Mouse (Mus musculus) thymus, adult 18-20 months (tissue): ENCODE measurements around the gene Slc32a1.

Experiments
- DNase-seq, 2 experiments: peaks; one replicate each; pipeline ENCODE4 v3.0.0; 2022; ENCODE audit warnings: mixed read lengths in 2 of 2

The Slc32a1 gene

GRCm38 (mm10) chr2:158612671-158613250 is 2.2 kb downstream of the Slc32a1 start:
- no peak for DNase-seq

DNA sequence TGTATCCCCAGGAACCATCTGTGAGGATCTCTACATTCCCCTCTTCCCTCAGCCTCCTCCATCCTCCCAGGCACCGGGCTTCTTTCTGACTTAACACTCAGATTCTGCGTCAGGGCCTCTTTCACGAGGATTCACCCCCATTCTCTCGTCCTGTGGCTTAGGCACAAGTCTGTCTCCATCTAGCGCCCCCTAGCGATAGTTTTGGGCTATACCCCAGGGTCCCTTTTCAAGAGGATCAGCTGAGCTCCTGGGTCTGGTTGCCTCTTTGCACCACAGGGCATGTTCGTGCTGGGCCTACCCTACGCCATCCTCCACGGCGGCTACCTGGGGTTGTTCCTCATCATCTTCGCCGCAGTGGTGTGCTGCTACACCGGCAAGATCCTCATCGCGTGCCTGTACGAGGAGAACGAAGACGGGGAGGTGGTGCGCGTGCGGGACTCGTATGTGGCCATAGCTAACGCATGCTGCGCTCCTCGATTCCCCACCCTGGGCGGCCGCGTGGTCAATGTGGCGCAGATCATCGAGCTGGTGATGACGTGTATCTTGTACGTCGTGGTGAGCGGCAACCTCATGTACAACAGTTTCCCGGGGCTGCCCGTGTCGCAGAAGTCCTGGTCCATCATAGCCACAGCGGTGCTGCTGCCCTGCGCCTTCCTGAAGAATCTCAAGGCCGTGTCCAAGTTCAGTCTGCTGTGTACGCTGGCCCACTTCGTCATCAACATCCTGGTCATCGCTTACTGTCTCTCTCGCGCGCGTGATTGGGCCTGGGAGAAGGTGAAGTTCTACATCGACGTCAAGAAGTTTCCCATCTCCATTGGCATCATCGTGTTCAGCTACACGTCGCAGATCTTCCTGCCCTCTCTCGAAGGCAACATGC is 3.2 kb downstream of the Slc32a1 start:
- peak; percentile 47 to 66 for DNase-seq

GRCm38 (mm10) chr2:158614418-158614955 is 3.9 kb downstream of the Slc32a1 start:
- DNase-seq, result no peak

- DNase-seq, result no peak
Observed at GRCm38 (mm10) chr2:158615161-158615680, 4.7 kb downstream of the Slc32a1 start.

GRCm38 (mm10) chr2:158615702-158616101 is 5.1 kb downstream of the Slc32a1 start:
- DNase-seq, result no peak

DNA sequence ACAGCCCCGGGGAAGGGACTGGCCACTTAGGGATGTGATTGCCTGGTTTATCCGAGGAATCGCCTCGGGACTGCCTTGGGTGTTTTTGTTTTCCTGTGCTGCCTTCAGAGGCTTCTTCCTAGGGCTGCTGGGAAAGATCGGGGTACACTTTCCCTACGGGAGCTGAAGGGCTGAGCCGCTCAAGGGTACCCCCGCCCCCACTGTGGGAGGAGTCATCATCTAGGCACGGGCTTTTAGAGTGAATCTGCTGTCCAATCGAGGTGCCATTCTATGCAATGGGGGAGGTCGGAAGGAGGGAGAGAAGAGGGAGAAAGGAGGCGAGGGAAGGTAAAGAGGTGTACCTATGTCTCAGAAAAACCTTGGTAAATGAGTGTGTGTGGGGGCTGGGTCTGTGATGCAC is 5.7 kb downstream of the Slc32a1 start:
- no peak for DNase-seq

GRCm38 (mm10) chr2:158616790-158617189 is 6.2 kb downstream of the Slc32a1 start:
- no peak for DNase-seq

DNA sequence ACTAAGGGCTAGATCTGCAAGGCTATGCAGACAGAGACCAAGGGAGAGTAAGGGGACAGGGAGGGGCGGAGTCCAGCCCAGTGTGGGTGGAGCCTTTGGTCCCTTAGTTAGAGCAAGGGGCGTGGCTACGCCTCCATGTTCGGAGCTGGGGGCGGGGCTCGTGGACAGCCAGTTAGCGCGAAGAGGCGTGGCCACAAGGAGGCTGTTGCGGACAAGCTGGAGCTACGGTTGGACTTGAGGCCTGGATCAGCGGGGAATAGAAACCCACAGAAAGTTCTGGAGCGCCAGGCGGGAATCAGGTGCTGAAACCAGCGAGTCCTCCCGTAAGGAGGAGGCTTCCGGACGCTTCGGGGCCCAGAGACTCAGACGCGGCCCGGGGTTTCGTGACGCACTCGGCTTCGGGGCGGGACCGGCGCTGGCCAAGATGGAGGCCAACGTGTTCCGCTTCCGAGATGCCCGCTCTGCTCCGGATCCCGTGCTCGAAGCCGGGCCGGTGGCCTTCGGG is 14.2 kb downstream of the Slc32a1 start, which contains the start of gene Actr5:
Gene Actr5, plus strand, starts transcription at position 171 of the 505 bp plus-strand sequence.
- DNase-seq, result peak; percentile 84 to 87

GRCm38 (mm10) chr2:158625231-158625630 is 14.7 kb downstream of the Slc32a1 start:
- no peak for DNase-seq

DNA sequence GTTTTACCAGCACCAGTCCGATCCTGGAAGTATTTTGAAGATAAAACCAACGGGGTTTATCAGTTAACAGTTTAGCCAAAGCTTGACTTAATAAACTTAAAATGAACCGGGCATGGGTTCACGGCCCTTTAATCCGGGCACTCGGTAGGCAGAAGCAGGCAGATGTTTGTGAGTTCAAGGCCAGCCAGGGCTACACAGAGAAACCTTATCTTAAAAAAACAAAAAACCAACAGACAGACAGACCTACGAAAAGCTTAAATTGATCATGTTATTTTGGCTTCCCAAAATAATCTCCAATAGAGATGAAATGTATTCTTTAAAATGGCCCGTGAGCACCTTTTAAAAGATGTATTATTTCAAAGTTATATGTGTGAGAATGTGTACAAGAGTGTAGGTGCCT is 15.1 kb downstream of the Slc32a1 start:
- DNase-seq, result no peak

DNA sequence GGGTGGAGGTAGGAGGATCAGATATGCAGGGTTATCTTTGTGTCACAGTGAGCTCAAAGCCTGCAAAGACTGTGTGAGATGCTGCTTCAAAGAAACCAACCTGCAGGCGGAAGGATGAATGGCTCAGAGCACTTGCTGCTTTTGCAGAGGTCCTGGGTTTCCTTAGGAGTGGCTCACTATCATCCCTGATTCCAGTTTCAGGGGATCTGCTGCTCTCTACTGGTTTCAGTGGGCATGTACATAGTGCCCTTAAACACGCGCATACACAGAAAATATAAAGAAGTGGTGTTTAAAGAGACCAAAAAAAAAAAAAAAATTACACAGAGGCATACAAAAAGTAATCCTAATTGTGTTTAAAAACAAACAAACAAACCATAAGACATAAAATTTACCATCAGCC is 18.3 kb downstream of the Slc32a1 start:
- no peak for DNase-seq

- DNase-seq, result no peak
Observed at GRCm38 (mm10) chr2:158629414-158629813, 18.8 kb downstream of the Slc32a1 start.

- no peak for DNase-seq
Observed at GRCm38 (mm10) chr2:158631873-158632272, 21.3 kb downstream of the Slc32a1 start.

DNA sequence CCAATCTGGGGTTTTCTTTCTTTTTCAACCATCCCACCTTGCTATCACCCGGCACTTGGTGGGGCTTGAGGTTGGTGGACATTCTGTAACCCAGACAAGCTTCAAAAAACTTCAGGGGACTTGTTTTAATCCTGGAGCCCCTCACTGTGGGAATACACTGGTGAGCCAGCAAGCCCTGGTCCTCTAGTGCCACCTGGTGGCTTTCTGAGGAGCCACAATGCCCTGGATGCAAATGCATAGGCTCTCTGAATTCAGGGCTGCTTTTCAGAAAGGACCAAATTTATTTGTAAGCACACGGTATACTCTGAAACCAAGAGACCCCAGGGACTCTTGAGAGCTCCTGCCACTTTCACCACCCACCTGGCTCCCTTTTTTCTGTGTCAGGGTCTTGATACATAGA is 31.3 kb downstream of the Slc32a1 start:
- DNase-seq, result peak in 1 of 2 experiments; percentile 45

DNA sequence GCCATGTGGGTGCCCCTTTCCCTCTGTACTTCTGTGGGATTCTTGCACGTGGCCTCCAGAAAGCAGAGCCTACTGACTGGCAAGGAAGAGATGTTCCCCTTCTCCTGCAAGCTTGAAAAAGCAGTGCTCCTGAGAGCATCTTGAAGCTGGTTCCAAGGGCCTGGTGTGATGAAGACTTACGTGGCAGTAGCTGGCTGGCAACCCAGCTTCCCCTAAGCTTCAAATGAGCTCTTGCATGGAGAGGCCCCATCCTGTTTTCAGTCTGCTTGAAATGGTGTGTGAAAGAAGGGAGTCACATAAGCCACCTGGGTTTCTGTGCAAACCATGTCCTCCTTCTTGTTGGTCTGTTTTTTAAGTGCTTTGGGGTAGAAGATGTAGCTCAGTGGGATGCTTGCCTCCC is 32.0 kb downstream of the Slc32a1 start:
- DNase-seq, result no peak

DNA sequence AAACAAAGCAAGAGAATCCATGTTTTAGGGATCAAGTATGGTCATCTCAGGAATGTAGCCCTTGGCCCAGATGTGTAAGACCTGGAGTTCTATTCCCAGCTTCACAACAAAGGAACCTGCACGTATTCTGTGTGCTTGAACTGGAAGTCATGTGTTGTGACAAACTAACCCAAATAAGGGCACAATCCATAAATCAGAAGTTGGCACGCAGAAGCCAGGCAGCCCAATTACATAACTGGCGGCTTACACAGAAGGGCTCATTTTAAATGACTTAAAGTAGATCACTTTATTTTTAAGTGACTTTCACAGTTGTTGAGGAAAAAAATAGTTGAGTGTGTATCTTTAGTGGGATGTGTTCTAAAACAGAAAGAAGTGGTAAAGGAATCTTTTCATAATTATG is 33.2 kb downstream of the Slc32a1 start:
- no peak for DNase-seq

GRCm38 (mm10) chr2:158651159-158651908 is 40.8 kb downstream of the Slc32a1 start:
- no peak for DNase-seq

GRCm38 (mm10) chr2:158652985-158653384 is 42.4 kb downstream of the Slc32a1 start:
- DNase-seq, result peak; percentile 48 to 51

DNA sequence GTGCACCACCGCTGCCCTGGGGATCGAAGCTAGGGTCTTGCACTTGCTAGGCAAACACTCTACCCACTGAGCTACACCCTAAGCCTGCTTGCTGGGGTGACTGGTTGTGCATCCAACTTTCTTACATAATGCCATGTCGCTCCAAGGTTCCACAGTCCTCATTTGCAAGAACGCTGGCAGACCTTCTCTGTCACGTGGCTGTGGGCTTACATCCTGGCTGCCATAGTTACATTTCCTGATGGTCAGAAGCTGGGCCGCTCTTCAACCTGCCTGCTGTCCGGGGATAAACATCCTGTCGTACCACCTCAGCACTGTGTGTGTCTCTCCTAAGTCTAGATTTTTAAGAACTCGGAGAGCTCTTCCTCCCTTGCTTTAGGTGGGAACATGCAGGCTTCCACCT is 44.1 kb downstream of the Slc32a1 start:
- DNase-seq, result no peak

GRCm38 (mm10) chr2:158655806-158656205 is 45.2 kb downstream of the Slc32a1 start:
- no peak for DNase-seq

GRCm38 (mm10) chr2:158658822-158659221 is 48.3 kb downstream of the Slc32a1 start:
- no peak for DNase-seq

DNA sequence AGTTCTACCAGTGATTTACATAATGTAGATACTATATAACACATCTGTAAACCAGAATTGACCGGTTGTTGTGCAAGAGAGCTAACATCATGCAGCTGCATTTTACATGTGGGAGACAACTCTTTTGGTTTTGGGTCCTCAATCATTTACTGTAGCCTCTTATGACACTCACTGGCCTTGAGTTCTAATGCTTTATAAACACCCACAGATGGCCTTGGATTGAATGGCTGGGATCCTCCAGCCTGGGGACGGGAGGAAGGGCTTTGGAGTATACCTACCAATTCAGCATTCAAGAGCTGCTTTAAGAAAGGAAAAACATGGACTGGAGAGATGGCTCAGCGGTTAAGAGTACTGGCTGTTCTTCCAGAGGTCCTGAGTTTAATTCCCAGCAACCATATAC is 48.8 kb downstream of the Slc32a1 start:
- DNase-seq, result no peak

DNA sequence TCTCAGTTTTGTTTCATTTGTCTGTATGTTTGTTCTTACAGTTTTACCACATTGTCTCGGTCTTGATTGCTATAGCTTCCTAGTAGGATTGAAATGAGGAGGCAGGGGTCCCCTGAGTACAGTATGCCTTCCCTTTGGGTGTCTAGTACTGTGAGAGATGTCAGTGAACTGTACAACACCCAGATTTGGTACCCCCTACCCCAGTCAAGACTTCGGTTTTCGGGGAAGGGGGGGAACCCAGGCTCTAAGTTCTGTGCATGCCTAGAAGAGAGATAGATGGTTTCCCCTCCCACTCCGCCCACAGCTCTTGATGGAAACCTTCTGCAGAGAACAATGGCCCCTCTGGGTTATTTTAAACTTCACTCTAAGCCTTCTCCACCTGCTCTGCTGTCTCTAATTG is 54.5 kb downstream of the Slc32a1 start, which contains the start of gene Ppp1r16b:
Gene Ppp1r16b, plus strand, starts transcription at position 301 of the 400 bp plus-strand sequence.
- DNase-seq, result no peak
